ENCODE assay signal across 11 mouse cellular contexts in genomic region chr10:99267621-99268020, GRCm38 (mm10). TPM values are rescaled to one million over a fixed set of nuclear protein-coding genes. Genes with fewer than 3 reads are reported as not detected.
DNase-seq lines count a peak whose midpoint lies in the region; ATAC-seq and TF ChIP-seq lines count a peak whose summit lies in the region.
"Had no signal": no experiment of that assay in that cellular context is flagged by ENCODE, and none has a peak within 500 bp of the region (broad histone marks: within the 10 kb centered on the region; RNA-seq: fewer than 3 reads in every experiment).

No protein-coding gene starts in this region.

- 69% methylated on average over 1 of the region's 1 CpGs for WGBS in heart, embryonic 14.5 days
- WGBS in heart, embryonic 11.5 days (ENCODE audit: insufficient replicate concordance): 73% methylated on average over 1 of the region's 1 CpGs
- WGBS in lung, embryonic 14.5 days: 22% methylated on average over 1 of the region's 1 CpGs
- WGBS in limb, embryonic 14.5 days: 14% methylated on average over 1 of the region's 1 CpGs

- no peaks in the 10 kb centered on the region for H3K27me3 ChIP-seq in heart, embryonic 14.5 days (ENCODE audit: control insufficient read depth, insufficient read depth, low read length)
- no peaks in the 10 kb centered on the region for H3K27me3 ChIP-seq in heart, embryonic 11.5 days (ENCODE audit: control insufficient read depth, insufficient read depth, low read length)
- no peaks in the 10 kb centered on the region for H3K27me3 ChIP-seq in lung, embryonic 14.5 days (ENCODE audit: insufficient read depth, low read length)
- no peaks in the 10 kb centered on the region for H3K27me3 ChIP-seq in limb, embryonic 14.5 days (ENCODE audit: control insufficient read depth, insufficient read depth, low read length)

- no peak for ATAC-seq in heart, embryonic 14.5 days (ENCODE audit: insufficient number of reproducible peaks, insufficient read depth, low FRiP score, low read depth)
- no peak for ATAC-seq in heart, embryonic 11.5 days (replicated peaks; ENCODE audit: insufficient number of reproducible peaks, low FRiP score, low TSS enrichment)
- ATAC-seq in lung, embryonic 14.5 days (ENCODE audit: insufficient read depth): no peak
- no peak for ATAC-seq in limb, embryonic 14.5 days (ENCODE audit: low FRiP score, low read depth)

- TF ChIP-seq CTCF in lung, embryonic 14.5 days (IDR thresholded peaks at IDR 0.05; ENCODE audit: low read depth): no peak
- no peak for TF ChIP-seq CTCF in embryonic fibroblast, embryonic 13.5 days (IDR thresholded peaks at IDR 0.05; ENCODE audit: borderline replicate concordance, insufficient read depth, low read length)

- no peak for DNase-seq in lung, embryonic 14.5 days
- DNase-seq in lung, postnatal 10 days: no peak
- DNase-seq in limb, embryonic 14.5 days (ENCODE audit: low spot score): no peak
- no peak for DNase-seq in cerebellum, adult 9-11 months
- DNase-seq in embryo, embryonic 10 days (ENCODE audit: low spot score): no peak
- DNase-seq: cerebellum, adult 11 months; kidney, adult 11 months; thymus, postnatal 36 days had no signal

- H3K4me3 ChIP-seq in heart, embryonic 14.5 days (ENCODE audit: control insufficient read depth in 1 of 2, insufficient read depth in 1 of 2, low read depth in 1 of 2, low read length in 2 of 2): no peak overlapping the region
- no peak overlapping the region for H3K4me3 ChIP-seq in heart, embryonic 11.5 days (ENCODE audit: low read depth, low read length)
- H3K4me3 ChIP-seq in lung, embryonic 14.5 days (ENCODE audit: low read depth, low read length): 0 out of 2 replicates have a peak overlapping the region, but pooled peaks have one; percentile 90
- H3K4me3 ChIP-seq in embryonic fibroblast, embryonic 13.5 days (ENCODE audit: insufficient read depth, low read length): peak overlapping the region; percentile 19; the same call in 1 of the 2 replicates
- no peak overlapping the region for H3K4me3 ChIP-seq in limb, embryonic 14.5 days (replicated peaks; ENCODE audit: low read length)

- H3K9me3 ChIP-seq in heart, embryonic 14.5 days (ENCODE audit: control insufficient read depth, low read length): no peaks in the 10 kb centered on the region
- no peaks in the 10 kb centered on the region for H3K9me3 ChIP-seq in heart, embryonic 11.5 days (replicated peaks; ENCODE audit: control insufficient read depth, low read length)
- H3K9me3 ChIP-seq in lung, embryonic 14.5 days (ENCODE audit: low read depth, low read length): no peaks in the 10 kb centered on the region
- H3K9me3 ChIP-seq in limb, embryonic 14.5 days (ENCODE audit: control insufficient read depth, low read length): no peaks in the 10 kb centered on the region

- H3K36me3 ChIP-seq in heart, embryonic 14.5 days (ENCODE audit: control insufficient read depth, insufficient read depth, low read length): peaks cover 23% of the 10 kb centered on the region
- H3K36me3 ChIP-seq in heart, embryonic 11.5 days (ENCODE audit: control insufficient read depth, insufficient read depth, low read length): peaks cover 3% of the 10 kb centered on the region
- H3K36me3 ChIP-seq in lung, embryonic 14.5 days (ENCODE audit: insufficient read depth): peaks cover 19% of the 10 kb centered on the region
- peaks cover 8% of the 10 kb centered on the region for H3K36me3 ChIP-seq in limb, embryonic 14.5 days (ENCODE audit: control insufficient read depth, insufficient read depth, low read length)

- H3K27ac ChIP-seq in heart, embryonic 14.5 days (replicated peaks in 1 of 2; ENCODE audit: control insufficient read depth in 1 of 2, insufficient read depth in 1 of 2, low read depth in 2 of 2, low read length in 2 of 2): peak overlapping the region in 1 of 2 experiments; percentile 74; a peak in 2 of 4 replicates
- no peak overlapping the region for H3K27ac ChIP-seq in heart, embryonic 11.5 days (ENCODE audit: low read depth, low read length)
- H3K27ac ChIP-seq in lung, embryonic 14.5 days (ENCODE audit: low read depth): peak overlapping the region; percentile 44
- peak overlapping the region; percentile 70; the same call in 1 of the 2 replicates for H3K27ac ChIP-seq in embryonic fibroblast, embryonic 13.5 days (ENCODE audit: insufficient read depth, low read length)
- no peak overlapping the region for H3K27ac ChIP-seq in limb, embryonic 14.5 days (replicated peaks; ENCODE audit: low read depth, low read length)

- TF ChIP-seq POLR2A in embryonic fibroblast, embryonic 13.5 days (IDR thresholded peaks at IDR 0.05; ENCODE audit: low read depth, low read length): no peak
- TF ChIP-seq POLR2A in limb, embryonic 14.5 days (IDR thresholded peaks at IDR 0.05; ENCODE audit: borderline replicate concordance, extremely low read depth, insufficient read depth, insufficient read length): no peak

- no peak overlapping the region; the same call in 1 of the 2 replicates for H3K9ac ChIP-seq in heart, embryonic 14.5 days (ENCODE audit: low read length)
- no peak overlapping the region for H3K9ac ChIP-seq in heart, embryonic 11.5 days (ENCODE audit: low read depth, low read length)
- H3K9ac ChIP-seq in lung, embryonic 14.5 days: no peak overlapping the region
- no peak overlapping the region for H3K9ac ChIP-seq in limb, embryonic 14.5 days (ENCODE audit: low read depth, low read length, severe bottlenecking)

- peak overlapping the region; percentile 75 for H3K4me2 ChIP-seq in heart, embryonic 14.5 days (ENCODE audit: low read length)
- no peak overlapping the region; the same call in 1 of the 2 replicates for H3K4me2 ChIP-seq in heart, embryonic 11.5 days
- peak overlapping the region; percentile 85 for H3K4me2 ChIP-seq in lung, embryonic 14.5 days
- peak overlapping the region; percentile 15 for H3K4me2 ChIP-seq in limb, embryonic 14.5 days (replicated peaks; ENCODE audit: low read depth, low read length, severe bottlenecking)

- peaks cover 19 to 36% of the 10 kb centered on the region in 2 experiments for H3K4me1 ChIP-seq in heart, embryonic 14.5 days (ENCODE audit: control insufficient read depth in 2 of 2, insufficient read depth in 2 of 2, low read length in 2 of 2)
- H3K4me1 ChIP-seq in heart, embryonic 11.5 days (ENCODE audit: control insufficient read depth, insufficient read depth, low read length): peaks cover 21% of the 10 kb centered on the region
- H3K4me1 ChIP-seq in lung, embryonic 14.5 days (ENCODE audit: insufficient read depth): peaks cover 13% of the 10 kb centered on the region
- H3K4me1 ChIP-seq in embryonic fibroblast, embryonic 13.5 days (ENCODE audit: control insufficient read depth, insufficient read depth, low read length): peaks cover 8% of the 10 kb centered on the region; the same call in 1 of the 2 replicates
- H3K4me1 ChIP-seq in limb, embryonic 14.5 days (ENCODE audit: control insufficient read depth, insufficient read depth, low read length): peaks cover 47% of the 10 kb centered on the region

RNA-seq across cellular contexts. Expression of gene Dusp6, which starts 4.6 kb away (rescaled TPM):
- 42.4 and 43.4 TPM in 2 replicates for polyA plus RNA-seq in heart, embryonic 14.5 days (2014; fragmentation: Nextera tagmentation; extraction: Ambion mirVana)
- 45.5 and 59.9 TPM in 2 replicates for polyA plus RNA-seq in heart, embryonic 11.5 days (2014; fragmentation: Nextera tagmentation; extraction: Ambion mirVana)
- polyA plus RNA-seq in lung, embryonic 14.5 days (2014; fragmentation: Nextera tagmentation; extraction: Ambion mirVana): 73.4 and 76.8 TPM in 2 replicates
- 23.2 and 41.3 TPM in 2 replicates for polyA plus RNA-seq in embryonic fibroblast, embryonic 13.5 days (2011; ENCODE audit: insufficient read length, low read depth, missing spikeins)
- 60.2 and 78.3 TPM in 2 replicates for polyA plus RNA-seq in limb, embryonic 14.5 days (2012; rRNA removed)
- polyA plus RNA-seq in limb, embryonic 14.5 days (2014; fragmentation: Nextera tagmentation; extraction: Ambion mirVana): 64.7 and 67.7 TPM in 2 replicates

Comparison
In these comparisons a context has a peak if more than half of its experiments do, and no peak if none do; other contexts are left out.
1. H3K27ac ChIP-seq: peak in lung, embryonic 14.5 days (single experiment) and embryonic fibroblast, embryonic 13.5 days (single experiment); none in heart, embryonic 11.5 days (single experiment) and limb, embryonic 14.5 days (single experiment).
2. H3K4me3 ChIP-seq: peak in lung, embryonic 14.5 days (single experiment) and embryonic fibroblast, embryonic 13.5 days (single experiment); none in heart, embryonic 14.5 days (0 of 2), heart, embryonic 11.5 days (single experiment) and limb, embryonic 14.5 days (single experiment).